Mouse (Mus musculus) lung, postnatal 25 days (tissue): ENCODE data around the gene Pdlim4.

Source experiments
- DNase-seq: peaks from one replicate; pipeline ENCODE4 v3.0.0; 2022; ENCODE audit warnings: low spot score

The Pdlim4 gene

DNA sequence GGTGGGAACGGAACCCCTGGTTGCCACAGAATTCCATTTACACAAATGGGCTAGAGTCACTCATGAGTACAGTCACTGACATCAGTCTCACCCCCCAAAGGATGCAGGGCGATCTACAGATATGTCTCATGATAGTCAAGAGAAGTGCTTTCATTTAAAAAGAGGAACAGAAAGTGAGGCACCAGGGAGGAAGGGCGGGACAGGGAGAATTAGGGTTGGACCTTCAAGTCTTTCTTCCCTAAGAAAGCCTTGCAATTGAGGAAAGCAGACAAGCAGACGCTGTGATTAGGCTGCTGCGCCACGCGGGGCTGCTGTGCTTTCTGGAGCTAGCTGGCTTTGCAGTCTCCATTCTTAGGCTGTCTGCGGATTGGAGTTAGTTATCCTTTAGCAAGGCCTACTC, 22.9 kb upstream of the Pdlim4 start:
- DNase-seq: peak; percentile 43

DNA sequence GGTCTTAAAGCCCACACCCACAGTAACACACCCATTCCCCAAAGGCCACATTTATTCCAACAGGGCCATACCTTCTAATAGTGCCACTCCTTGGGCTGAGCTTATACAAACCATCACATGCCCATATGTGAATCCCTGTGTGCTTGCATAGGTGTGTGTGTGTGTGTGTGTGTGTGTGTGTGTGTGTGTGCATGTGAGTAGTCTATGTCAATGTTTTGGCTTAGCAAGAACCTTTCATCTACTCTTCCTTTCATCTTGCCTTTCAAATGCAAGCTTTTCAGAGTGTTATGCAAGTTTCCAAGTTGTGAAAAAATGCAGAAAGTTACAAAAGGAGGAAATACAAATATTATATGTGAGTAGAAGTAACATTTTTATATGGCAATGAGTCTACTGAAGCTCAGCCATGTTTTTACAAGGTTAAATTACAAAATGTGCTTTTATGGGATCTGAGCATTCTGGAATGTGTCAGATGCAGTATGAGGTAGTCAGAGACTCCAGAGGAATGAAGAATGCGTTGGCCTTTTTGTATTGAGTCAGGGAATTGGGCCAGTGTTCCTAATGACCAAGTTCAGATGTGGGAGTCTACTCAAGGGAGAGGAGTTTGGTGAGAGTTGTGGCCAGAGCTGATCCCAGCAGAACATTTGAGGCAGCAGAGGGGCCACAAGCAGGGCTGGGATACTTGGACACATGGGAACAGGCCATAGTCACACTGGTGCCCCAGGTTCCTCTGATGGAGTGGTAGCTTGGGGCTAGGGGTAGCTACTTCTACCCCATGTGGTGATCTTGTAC, 21.5 kb upstream of the Pdlim4 start:
- DNase-seq: no peak

DNA sequence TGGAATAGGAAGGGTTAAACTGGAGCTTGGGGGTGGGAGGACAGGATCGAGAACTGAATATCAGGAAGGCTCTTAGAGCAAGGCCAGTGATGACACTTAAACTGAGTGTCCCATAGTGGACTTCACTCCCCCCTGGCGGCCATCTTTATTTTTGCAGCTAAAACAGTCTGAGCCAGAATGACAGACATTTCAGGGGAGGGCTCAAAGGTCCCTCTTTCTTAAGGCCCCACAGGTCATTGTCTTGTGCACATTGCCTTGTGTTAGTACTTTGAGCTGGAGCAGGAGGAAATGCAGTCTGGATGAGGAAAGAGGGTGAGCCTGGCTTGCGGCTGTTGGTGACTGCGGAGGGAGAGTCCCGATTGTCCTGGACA, 20.1 kb upstream of the Pdlim4 start:
- peak; percentile 79 for DNase-seq

DNA sequence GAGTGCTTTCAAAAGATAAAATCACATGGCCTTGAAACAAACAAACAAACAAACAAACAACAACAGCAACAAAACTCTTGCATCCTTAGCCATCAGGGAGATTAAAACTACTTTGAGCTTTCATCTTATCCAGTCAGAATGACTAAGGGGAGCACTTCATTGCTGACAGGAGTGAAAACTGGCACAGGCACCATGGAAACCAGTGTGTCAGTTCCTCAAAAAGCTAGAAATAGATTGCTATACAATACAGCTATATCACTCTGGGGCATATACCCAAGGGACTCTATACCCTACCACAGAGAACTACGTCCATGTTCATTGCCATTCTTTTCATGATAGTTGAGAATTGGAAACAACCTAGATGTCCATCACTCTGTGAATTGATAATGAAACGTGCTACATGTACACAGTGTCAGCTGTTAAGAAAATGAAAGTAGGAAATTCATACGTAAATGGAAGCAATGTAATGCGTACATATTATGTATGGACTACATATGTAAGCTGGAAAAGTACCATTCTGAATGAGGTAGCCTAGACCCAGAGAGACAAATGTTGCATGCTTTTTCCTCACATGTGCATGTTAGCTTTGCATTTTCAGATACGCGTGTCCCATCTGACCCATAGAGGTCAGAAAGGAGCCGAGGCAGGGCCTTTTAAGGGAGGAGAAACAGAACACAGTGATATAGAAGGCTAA, 19.6 kb upstream of the Pdlim4 start:
- no peak for DNase-seq

DNA sequence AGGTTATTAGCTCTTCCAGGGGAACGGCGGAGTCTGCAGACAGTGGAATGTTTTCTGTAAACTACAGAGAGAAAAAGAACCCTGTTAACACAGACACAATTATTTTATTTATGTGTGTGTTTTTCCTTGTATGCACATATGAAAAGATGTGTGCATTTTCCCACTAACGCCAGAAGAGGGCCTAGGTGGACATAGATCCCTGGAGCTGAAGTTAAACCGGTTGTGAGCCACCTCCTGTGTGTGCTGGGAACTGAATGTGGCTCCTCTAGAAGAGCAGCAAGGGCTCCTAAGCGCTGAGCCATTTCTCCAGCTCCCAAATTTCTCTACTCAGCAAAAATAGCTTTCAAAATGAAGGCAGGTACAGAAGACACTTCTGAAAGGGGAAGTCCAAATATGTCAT, 17.0 kb upstream of the Pdlim4 start:
- no peak for DNase-seq

DNA sequence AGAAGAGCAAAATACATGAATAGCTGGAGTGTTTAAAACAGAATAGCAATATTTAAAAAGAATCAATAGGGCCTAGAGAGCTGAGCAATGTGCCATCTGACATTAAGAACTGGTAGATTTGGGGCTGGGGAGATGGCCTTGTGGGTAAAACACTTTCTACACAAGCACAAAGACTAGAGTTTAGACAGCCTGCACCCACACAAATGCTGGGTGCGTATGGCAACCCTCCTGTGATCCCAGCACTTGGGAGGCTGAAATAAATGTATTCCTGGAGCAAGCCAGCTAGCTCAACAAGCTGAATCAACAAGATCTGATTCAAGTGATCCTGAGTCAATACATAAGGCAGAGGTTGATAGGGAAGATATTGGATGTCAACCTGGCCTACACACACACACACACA, 16.2 kb upstream of the Pdlim4 start:
- no peak for DNase-seq

DNA sequence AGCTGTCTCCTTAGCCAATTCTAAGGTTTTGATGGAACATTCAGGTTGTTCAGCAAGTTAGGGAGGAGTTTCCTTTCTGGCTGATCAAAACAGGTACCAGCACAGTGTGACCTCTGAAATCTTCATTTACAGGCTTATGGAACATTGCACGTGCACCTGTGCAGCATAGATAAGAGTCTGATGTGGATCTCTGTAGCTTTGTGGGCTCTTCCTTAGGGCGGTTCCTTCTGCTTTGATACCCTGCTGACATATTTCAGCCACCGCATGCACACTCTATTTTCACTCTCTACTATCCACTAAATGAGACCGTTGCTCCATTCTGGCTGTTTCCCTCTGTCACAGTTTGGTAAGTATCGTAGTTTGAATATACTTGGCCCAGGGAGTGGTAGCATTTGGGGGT, 13.9 kb upstream of the Pdlim4 start:
- DNase-seq: no peak

DNA sequence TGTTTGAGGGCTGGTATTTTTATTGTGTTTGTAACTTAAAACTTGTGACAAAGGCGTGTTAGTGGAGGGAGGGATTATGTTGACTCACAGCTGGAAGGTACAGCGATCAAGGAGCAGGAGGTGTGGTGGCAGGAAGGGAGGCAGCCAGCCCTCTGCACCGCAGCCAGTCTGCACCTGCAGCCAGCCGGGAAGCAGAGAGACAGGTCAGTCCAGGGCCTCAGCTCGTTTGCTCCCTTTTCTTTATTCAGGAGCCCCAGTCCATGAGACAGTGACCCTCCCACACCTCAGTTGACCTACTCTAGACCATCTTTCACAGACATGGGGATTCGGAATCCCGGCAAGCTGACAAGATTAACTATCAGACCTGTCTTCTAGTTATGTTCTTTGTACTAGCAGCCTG, 11.6 kb upstream of the Pdlim4 start:
- no peak for DNase-seq

DNA sequence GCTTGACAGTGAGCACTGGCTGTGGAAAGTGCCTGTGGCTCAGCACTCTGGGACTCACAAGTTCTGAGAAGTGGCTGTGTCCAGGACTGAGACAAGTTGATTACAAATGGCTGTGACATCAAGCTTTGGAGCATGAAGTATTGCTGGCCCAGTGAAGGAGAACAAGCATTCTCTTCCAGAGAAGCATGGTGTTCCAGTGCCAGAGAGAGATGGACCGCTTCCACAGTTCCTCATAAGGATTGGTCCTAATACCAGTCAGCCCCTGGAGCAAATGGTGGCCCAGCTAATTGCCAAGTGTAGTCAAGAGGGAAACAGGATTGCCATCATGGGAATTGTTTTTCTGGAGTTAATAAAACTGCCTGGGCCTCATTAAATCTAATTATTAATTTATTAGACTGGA, 7.3 kb upstream of the Pdlim4 start:
- DNase-seq: no peak

DNA sequence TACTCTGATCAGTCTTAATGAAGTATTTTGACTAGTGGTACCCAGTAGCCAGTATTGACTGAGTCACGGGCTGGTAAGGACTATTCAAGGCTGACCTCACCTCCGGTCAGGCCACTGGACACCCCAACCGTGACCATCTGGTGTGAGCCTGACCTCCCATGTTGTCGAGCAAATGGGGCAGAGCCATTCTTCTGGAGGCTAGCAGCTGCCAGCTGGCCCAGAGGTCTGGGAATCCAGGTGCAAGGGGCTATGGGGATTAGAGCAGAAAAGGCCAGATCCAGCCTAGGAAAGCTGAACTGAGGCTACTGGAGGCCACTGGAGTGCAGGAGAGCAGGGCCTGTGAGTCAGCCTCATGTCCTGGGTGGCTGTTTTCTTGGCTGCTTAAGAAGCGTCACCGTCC, 6.5 kb upstream of the Pdlim4 start:
- DNase-seq: no peak

DNA sequence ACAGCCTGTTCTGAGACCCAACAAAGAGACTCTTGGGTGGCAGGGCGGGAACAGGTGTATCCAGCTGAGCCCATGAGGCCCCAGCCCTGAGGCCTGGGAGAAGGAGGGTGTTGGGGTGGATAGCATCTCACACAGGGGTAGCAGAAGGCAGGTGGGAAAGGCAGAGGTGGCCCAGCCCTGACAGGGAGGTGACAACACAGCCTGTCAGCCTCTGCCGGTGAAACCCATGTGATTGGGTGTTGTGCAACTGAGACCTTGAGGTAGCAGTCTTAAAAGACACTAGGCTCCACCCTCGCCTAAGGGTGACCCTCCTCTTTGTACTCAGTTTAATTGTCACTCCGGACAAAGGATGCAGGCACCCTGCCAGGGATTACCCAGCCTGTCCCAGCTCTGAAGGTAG, 4.5 kb upstream of the Pdlim4 start:
- no peak for DNase-seq

DNA sequence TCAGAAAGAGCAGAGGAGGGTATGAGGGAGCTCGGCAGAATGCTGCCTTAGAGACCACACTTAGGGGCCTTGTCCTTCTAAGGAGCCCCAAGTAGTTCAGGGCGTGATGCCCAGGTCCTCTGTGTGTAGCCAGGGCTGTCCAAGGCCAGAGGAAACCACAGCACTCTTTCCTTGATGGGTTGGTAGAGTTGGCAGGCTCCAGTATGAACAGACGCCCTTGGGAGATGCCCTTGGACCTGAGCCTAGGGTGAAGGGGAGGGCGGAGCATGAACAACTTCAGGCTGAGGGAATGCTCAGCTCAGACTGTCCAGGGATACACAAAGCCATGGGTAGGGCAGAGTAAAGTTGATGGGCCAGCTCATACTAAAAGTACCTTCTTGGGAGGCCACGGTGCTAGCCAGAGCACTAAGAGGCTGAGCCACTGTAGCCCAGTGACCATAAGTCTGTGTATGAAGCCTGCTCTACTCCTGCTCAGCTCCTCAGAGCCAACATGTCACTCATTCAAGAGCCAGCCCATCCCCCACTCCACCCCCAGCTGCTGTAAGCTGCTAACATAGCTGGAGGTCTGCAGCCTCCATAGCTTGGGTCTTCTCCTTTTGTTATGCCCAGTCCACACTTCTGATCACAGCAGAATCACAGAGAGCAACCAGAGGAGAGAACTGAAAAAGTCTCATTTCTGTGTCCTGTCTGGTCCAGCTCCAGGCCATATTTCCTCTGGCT, 3.1 kb upstream of the Pdlim4 start:
- peak; percentile 66 for DNase-seq

DNA sequence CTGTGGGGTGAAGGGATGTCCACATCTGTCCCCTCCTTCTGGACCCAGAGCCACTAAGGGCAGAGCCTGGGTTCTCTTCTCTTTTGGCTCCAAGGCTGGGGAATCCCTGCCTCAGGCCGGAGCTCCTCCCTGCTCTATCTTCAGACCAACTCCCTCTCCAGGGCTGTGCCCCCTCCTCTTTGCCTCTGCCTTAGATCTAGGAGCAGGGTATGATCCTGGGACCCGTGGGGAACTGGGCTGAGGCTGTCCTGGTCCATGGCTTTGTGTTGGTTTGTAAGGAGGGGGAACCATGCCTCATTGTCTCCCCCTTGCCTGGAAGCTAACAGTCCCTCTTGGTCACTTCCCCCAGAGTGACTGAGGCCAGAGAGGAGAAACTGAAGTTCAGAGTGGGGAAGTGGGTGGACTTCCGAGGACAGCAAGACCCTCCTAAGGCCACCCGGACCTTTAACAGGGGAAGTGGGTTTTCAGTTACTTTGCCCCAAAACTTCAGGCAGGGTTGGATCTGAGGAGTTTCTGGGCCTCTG, 756 bp downstream of the Pdlim4 start:
- no peak for DNase-seq

DNA sequence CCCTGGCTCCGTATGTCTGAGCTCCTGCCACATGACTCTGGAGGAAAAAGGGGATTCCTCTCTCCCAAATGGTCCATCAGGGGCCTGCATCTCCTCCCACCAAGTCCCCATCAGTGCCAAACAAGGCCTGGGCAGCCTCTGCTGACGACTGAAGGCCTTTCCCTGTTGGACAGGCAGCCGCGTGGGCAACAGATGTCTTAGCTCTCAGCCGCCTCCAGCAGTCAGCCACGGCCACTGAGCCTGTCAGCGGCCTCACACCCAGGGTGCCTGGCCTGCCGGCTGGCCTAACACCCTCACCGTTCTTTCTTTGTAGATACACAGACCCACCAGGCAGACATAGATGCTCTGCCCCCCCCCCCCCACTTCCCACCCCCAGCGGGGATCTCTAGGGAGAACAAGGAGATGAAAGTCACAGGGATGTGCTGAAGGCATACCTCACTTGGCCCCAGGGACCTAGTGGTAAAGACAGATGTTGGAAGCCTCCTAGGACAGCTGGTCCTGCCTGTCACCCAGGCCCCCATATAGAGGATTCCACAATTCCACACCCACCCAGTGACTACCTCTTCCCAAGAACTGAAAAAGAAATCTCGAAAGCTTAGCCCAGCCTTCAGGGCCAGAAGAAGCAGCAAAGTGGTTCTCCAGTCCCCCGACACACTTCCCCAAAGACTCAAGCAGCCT, 1.4 kb downstream of the Pdlim4 start:
- DNase-seq: peak; percentile 60

DNA sequence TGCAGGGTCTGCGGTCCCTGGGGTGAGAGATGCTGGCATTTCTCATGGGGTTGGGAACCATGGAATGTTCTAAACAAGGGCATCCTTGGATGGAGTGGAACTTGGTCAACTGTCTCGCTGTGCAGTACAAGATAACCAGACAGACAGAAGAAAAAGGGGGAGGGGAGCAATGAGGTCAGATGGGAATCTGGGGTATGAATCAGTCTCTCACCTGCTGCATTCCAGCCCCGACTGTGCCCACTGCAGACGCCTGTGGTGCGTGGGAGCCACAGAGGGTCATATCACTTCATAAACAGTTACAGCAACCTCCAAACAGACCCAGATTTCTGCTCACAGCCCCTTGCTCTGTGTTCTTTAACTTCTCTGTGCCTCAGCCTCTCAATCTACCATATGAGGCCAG, 2.4 kb downstream of the Pdlim4 start:
- DNase-seq: no peak

DNA sequence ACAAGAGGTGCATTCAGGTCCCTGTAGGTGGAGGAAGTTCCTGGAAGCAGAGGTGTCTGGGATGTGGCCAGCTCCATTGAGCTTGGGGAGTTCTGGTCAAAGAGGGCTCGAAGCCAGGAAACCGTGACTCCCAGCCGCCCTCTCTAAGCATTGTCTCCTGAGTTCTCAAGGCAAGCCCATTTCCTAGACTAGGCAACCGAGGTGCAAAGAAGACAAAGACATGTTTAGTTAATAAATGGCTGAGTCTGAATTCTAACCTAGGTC, 3.0 kb downstream of the Pdlim4 start:
- DNase-seq: no peak

DNA sequence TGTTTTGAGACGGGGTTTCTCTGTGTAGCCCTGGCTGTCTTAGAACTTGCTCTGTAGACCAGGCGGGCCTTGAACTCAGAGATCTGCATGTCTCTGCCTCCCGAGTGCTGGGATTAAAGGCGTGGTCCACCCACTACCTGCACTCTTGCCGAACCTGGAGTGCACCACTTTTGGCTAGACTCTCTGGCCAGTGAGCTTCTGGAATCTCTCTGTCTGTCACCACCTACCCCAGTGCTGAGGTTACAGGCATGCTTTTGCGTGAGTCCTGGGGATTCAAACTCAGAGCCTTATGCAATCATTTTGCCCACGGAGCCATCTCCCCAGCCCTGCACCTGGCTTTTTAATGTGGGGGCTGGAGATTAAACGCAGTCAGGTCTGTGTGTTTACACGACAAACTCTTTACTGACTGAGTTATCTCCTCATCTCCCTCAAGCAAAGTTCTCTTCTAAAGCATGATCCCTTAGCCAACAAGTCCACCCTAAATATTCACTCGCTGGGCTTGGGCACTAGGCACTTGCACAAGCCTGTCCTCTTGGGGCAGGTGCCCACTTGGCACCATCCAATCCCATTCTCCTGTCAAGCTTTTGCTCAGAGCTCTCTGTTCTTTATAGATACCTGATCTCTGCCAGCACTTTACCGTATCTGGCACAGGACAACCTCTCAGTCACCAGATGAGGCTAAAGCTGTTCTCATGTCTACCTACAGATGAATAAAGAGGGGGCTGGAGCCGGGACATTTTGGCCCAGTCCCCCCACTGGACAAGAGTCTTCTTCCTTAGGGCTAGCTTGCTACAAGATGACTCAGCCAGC, 3.5 kb downstream of the Pdlim4 start:
- no peak for DNase-seq

DNA sequence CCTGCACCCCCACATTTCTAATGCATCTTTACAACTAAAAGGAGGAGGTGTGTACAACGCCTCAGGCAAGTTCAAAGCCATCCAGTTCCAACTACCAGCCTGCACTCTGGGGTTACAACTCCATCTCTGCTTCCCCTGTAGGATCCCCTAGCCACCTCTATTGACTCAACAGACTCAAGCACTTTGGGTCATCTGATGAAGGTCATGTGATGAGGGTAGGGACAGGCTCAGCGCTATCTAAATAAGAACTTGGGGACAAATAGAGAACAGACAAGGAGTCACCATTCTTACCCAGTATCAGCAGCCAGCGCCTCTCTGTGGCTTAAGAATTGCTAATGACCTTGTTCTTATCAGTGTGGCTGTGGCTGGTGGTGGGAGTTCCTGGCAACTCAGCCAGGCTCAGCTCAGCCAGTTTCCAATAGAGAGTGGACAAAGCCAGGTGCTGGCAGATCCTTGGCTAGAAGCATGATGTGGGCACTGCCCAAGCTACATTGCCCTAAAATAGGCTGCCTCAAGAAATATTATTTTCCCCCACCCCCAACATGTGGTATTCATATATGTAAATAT, 4.3 kb downstream of the Pdlim4 start:
- DNase-seq: no peak

DNA sequence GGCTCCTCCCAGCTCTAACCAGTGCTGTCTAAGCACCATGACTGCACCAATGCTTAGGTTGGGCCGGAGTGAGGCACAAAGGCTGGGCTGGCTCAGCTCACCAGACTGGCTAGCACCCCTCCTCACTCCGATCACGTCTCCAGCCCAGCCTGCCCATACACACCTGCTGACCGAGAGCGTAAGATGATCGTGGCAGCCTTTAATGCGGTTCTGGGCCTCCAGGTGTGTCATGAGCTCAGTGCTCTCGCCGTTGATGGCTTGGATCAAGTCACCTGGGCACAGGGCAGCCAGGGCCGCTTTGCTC, 5.4 kb downstream of the Pdlim4 start:
- no peak for DNase-seq

DNA sequence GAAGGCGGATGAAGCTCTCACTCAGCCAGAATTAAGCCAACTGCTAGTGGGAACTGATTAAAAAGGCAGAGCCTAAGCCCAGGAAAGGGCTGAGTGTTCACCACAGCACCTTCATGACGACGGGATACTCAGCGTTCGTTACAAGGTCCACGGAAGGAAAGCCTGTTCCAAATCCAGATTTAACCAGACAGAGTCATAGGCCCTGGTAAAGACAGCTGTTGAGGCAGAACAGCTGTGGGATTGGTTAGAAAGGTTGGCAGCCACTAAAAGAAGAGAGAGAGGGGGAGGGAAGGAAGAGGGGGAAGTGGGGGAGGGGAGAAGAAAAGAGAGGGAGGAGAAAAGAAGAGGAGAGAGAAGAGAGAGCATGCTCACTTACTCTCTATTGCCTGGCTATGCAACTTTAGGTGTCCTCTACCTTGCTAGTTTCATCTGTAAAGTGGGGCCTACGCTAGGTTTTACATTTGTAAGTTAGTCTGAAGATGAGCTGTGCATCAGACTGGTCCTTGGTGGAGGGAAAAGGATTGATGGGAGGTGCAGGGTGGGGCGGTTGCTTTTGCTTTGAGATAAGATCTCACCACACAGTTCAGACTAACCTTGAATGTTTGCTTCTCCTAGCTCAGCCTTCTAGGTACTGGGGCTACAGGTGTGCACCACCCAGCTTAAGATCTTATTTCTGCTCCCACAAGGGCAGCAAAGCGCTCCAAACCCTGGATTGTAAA, 5.9 kb downstream of the Pdlim4 start:
- no peak for DNase-seq
